Mouse (Mus musculus) G1E (cell line): Measurements from ENCODE around the gene Fbn1. TPM values are rescaled to one million over a fixed set of nuclear protein-coding genes. Genes with fewer than 3 reads are reported as not detected.

Experiments used
- ATAC-seq: 2 replicates; pipeline ENCODE4 v1.8.0; 2016; ENCODE audit warnings: mild to moderate bottlenecking; ENCODE audit not compliant: insufficient number of reproducible peaks, poor library complexity, low FRiP score, severe bottlenecking; ENCODE audit errors: extremely low read depth
- DNase-seq: peaks from one replicate; pipeline ENCODE4 v3.0.0; 2012; ENCODE audit warnings: low spot score
- H3K27me3 ChIP-seq: 2 replicates; pipeline ENCODE4 v1.6.1; 2012; ENCODE audit warnings: mild to moderate bottlenecking, low read length, inconsistent platforms; ENCODE audit not compliant: insufficient read depth
- H3K36me3 ChIP-seq: replicated peaks from 2 replicates; pipeline ENCODE3; 2012; ENCODE audit warnings: mild to moderate bottlenecking, inconsistent platforms
- H3K4me1 ChIP-seq: 2 replicates; pipeline ENCODE4 v1.6.1; 2012; ENCODE audit warnings: low read depth, low read length, inconsistent platforms, mixed read lengths; ENCODE audit not compliant: insufficient read depth
- H3K4me3 ChIP-seq: 2 replicates; pipeline ENCODE4 v1.5.1; 2012; ENCODE audit warnings: low read depth, mild to moderate bottlenecking, inconsistent platforms, low read length, moderate library complexity, mixed read lengths
- H3K9me3 ChIP-seq: replicated peaks from 2 replicates; pipeline ENCODE4 v1.6.1; 2012; ENCODE audit warnings: inconsistent platforms
- CTCF ChIP-seq: IDR thresholded peaks from 2 replicates; pipeline ENCODE4 v1.5.1; 2012; ENCODE audit warnings: low read depth, low read length, inconsistent platforms, mixed read lengths
- GATA1 ChIP-seq: IDR thresholded peaks from 2 replicates; pipeline ENCODE4 v1.6.1; 2012; ENCODE audit warnings: borderline replicate concordance, low read length, inconsistent platforms, mixed read lengths
- GATA2 ChIP-seq: IDR thresholded peaks from 2 replicates; pipeline ENCODE4 v1.6.1; 2012; ENCODE audit warnings: low read depth, low read length, inconsistent platforms, borderline replicate concordance
- POLR2AphosphoS5 ChIP-seq: IDR thresholded peaks from 2 replicates; pipeline ENCODE4 v1.6.1; 2012; ENCODE audit warnings: low read depth, low read length, inconsistent platforms; ENCODE audit not compliant: insufficient replicate concordance
- TAL1 ChIP-seq: conservative IDR thresholded peaks from 2 replicates; pipeline ENCODE4 v1.6.1; 2012; ENCODE audit warnings: low read depth, low read length, inconsistent platforms, mixed read lengths
- polyA plus RNA-seq: library from polyadenylated mRNA; stranded (reverse); fragments of >175 nt; gene quantifications from 2 replicates; pipeline ENCODE4 v1.2.3, GENCODE M21; 2012
- total RNA-seq, 2 experiments: library from RNA; stranded (forward) in 1 of 2; stranded (reverse) in 1 of 2; fragments of 200-1000 nt in 1 of 2; fragments of >200 nt in 1 of 2; fragmentation: Nextera tagmentation in 1 of 2; gene quantifications; 2 replicates each; pipeline ENCODE4 v1.2.3; 2014 to 2017

Fbn1 gene
- total and polyA plus RNA-seq, 3 experiments = 0.05 TPM; not detected in 2

GRCm38 (mm10) chr2:125321071-125321470 lies 186.7 kb downstream of the Fbn1 start:
- ATAC-seq (no peak), DNase-seq (no peak)
- no peaks in the 10 kb centered on the region for H3K4me1 ChIP-seq
- TF ChIP-seq GATA1 (no peak), CTCF (no peak), GATA2 (no peak), POLR2AphosphoS5 (no peak), TAL1 (no peak)
- H3K36me3 ChIP-seq = no peaks in the 10 kb centered on the region
- H3K27me3 ChIP-seq = peaks cover 4% of the 10 kb centered on the region
- no peaks in the 10 kb centered on the region for H3K9me3 ChIP-seq
- H3K4me3 ChIP-seq = no peak overlapping the region

DNA sequence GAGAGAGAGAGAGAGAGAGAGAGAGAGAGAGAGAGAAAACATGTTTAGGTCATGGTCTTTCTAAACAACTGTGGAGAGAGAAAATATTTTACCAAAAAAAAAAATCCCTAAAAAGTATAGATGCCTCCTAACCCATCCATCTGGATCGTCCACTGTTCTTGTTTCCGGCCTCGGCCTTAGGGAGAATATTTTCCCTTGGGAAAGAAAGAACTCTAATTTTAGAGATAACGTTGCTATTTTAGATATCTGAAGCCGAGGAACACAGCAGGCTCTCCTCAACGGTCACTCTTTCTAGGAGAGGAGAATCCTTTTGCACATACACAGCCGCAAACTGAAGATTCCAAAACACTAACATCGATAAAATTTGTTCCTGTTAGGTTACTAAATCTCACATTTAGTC lies 188.1 kb downstream of the Fbn1 start:
- H3K4me1 ChIP-seq = no peaks in the 10 kb centered on the region
- ATAC-seq (no peak), DNase-seq (no peak)
- H3K4me3 ChIP-seq = no peak overlapping the region
- no peaks in the 10 kb centered on the region for H3K36me3 ChIP-seq
- no peak for TF ChIP-seq POLR2AphosphoS5
- no peak for TF ChIP-seq CTCF
- TF ChIP-seq GATA1 = no peak
- TF ChIP-seq TAL1 = no peak
- TF ChIP-seq GATA2 = no peak
- H3K27me3 ChIP-seq = peaks cover 4% of the 10 kb centered on the region
- no peaks in the 10 kb centered on the region for H3K9me3 ChIP-seq

DNA sequence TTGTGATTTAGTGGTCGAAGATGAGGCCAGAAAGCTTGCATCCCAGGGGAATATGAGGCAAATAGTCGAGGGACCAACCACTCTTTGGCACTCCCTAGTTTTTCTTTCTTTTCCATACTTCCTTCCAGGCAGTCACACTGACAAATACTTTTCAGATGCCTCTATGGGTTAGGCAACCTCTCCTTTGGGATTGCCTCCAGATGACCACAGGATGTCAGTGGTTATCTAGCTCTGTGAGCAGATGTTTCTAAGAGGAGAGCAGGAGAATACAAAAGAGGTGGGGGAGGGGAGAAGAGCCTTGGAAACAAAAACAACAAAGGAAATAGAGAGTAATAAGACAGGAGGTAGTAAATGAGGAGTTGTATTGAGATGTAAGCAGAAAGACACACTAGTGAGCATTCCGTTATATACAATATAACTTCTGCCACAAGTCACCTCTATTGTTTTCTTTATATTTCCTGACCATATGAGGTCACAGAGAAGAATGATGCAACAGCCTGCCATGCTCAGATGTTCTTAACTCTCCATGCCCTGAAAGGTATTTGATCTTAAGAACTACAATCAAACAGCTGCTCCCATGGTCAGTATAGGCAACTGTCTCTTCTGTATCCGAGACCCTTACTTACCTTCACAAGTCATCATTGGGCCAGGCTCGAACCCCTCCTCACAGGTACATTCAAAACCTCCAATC lies 189.3 kb downstream of the Fbn1 start:
- ATAC-seq (no peak), DNase-seq (no peak)
- H3K36me3 ChIP-seq = no peaks in the 10 kb centered on the region
- no peaks in the 10 kb centered on the region for H3K4me1 ChIP-seq
- no peak overlapping the region for H3K4me3 ChIP-seq
- H3K9me3 ChIP-seq = no peaks in the 10 kb centered on the region
- H3K27me3 ChIP-seq = peaks cover 4% of the 10 kb centered on the region
- no peak for TF ChIP-seq GATA2
- TF ChIP-seq POLR2AphosphoS5 = no peak

DNA sequence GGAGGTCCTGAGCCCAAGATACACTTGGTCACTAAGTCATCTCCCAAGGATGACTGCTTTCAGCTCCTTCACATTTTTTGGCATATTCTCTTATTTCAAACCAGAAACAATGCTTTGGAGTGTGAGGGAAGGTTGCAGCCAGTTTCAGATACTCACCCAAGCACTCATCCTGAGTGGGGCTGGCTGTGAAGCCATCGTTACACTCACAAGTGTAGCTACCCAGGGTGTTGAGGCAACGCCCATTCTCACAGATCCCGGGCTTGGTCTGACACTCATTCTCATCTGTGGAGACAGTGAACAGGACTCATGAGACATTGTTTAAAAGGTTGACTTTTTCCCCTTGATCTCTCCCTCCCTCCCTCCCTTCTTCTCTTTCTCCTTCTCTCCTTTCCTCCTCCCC lies 192.6 kb downstream of the Fbn1 start:
- Histone ChIP-seq H3K9me3 (no peaks in the 10 kb centered on the region), H3K4me3 (no peak overlapping the region), H3K27me3 (peaks cover 4% of the 10 kb centered on the region; the same call in 1 of the 2 replicates), H3K36me3 (no peaks in the 10 kb centered on the region), H3K4me1 (no peaks in the 10 kb centered on the region)
- ATAC-seq (no peak), DNase-seq (no peak)
- TF ChIP-seq GATA1 = no peak
- no peak for TF ChIP-seq TAL1
- TF ChIP-seq POLR2AphosphoS5 = no peak
- TF ChIP-seq CTCF = no peak
- TF ChIP-seq GATA2 = no peak

- no peaks in the 10 kb centered on the region for H3K9me3 ChIP-seq
- H3K36me3 ChIP-seq = no peaks in the 10 kb centered on the region
- TF ChIP-seq GATA1 (no peak), GATA2 (no peak), POLR2AphosphoS5 (no peak), TAL1 (no peak), CTCF (no peak)
- no peaks in the 10 kb centered on the region for H3K4me1 ChIP-seq
- peaks cover 4% of the 10 kb centered on the region; the same call in 1 of the 2 replicates for H3K27me3 ChIP-seq
- DNase-seq (no peak), ATAC-seq (no peak)
- no peak overlapping the region for H3K4me3 ChIP-seq
Measured at GRCm38 (mm10) chr2:125314169-125314925, 193.4 kb downstream of the Fbn1 start.

DNA sequence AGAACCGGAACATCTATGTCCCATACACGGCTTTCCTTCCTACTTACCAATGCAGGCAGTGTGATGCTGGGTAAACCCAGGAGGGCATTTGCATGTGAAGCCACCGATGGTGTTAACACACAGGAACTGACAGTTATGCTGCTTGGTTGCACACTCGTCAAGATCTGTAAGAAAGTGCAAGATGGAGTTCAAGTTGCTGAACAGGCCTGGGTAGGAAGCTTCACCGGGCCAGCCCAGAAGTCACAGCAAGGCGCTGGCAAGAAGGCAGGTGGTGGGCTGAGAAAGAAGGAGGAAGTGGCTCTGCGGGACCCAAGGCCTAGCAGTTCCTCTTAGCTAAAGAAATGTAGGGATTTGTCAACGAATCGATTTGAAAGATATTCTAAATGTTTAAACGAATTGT lies 198.1 kb downstream of the Fbn1 start:
- H3K9me3 ChIP-seq = no peaks in the 10 kb centered on the region
- H3K36me3 ChIP-seq = no peaks in the 10 kb centered on the region
- ATAC-seq (no peak), DNase-seq (no peak)
- TF ChIP-seq GATA2 = no peak
- no peak for TF ChIP-seq GATA1
- no peak for TF ChIP-seq TAL1
- no peak for TF ChIP-seq POLR2AphosphoS5
- TF ChIP-seq CTCF = no peak
- no peaks in the 10 kb centered on the region for H3K4me1 ChIP-seq
- peaks cover 3% of the 10 kb centered on the region; the same call in 1 of the 2 replicates for H3K27me3 ChIP-seq
- no peak overlapping the region for H3K4me3 ChIP-seq
